Mouse (Mus musculus): Measurements from ENCODE around the gene Meaf6. TPM values are rescaled to one million over a fixed set of nuclear protein-coding genes. Genes with fewer than 3 reads are reported as not detected.
A peak's percentile ranks its signal among the peaks of the same experiment; 100 is the strongest.

The Meaf6 gene
- polyA plus RNA-seq (2014; fragmentation: Nextera tagmentation; extraction: Ambion mirVana), result 60.2 and 63.0 TPM in 2 replicates

DNA sequence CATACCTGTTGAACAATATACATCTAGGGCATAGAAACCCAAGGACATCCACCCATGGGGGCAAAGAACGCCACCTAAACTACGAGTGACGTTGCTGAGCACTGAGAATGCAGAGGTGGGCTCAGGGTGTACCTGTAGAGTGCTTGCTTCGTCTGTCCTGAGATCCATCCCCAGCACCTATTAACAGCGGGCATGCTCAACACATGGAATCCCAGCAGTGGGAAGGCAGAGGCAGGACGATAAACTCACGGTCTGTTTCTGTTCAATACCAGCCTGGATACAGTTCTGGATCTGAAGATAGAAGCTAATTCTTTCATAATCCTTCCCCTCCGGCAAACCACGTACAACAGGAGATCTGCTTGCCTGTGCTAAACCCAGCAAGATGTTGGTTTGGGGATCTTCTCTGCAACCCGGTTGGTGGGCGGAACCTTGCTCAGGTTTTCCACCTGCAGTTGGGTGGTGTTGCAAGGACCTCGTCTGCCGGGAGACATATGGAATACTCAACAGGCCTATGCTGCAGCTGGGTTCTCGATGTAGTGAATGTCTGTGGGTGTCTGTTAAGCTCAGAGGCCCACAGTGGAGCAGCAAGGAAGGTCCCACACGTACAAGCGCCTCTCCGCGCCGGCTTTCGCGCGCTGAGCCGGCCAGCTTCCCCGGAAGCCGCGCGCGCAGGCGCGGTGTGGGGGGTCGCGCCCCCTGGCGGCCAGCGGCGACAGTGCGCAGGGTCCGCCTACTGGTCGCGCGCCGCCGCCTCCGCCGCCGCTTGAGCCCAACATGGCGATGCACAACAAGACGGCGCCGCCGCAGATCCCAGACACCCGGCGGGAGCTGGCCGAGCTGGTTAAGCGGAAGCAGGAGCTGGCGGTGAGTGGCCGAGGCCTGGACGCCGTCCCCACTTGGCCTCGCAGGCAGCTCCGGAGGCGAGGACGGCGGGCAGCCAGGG, at the start of gene Meaf6:
Gene Meaf6 (plus strand): TSS at position 732 of the 943 bp plus-strand sequence.
- Histone ChIP-seq H3K36me3 (ENCODE audit: control insufficient read depth, insufficient read depth, low read length) (peaks cover 32% of the 10 kb centered on the region), H3K9me3 (ENCODE audit: control insufficient read depth, low read length) (no peaks in the 10 kb centered on the region), H3K27me3 (replicated peaks; ENCODE audit: control insufficient read depth, insufficient read depth, low read length) (no peaks in the 10 kb centered on the region), H3K4me3 (ENCODE audit: low read depth, low read length) (peak within 1 kb of the TSS; percentile 68), H3K4me2 (ENCODE audit: low read length) (peak within 1 kb of the TSS; percentile 84), H3K4me1 (replicated peaks; ENCODE audit: control insufficient read depth, insufficient read depth, low read length) (peaks cover 11% of the 10 kb centered on the region), H3K27ac (ENCODE audit: low read depth) (peak within 1 kb of the TSS; percentile 93), H3K9ac (ENCODE audit: low read length) (peak within 1 kb of the TSS; percentile 74)
- ATAC-seq (replicated peaks; ENCODE audit: low FRiP score, low TSS enrichment, low read depth) (peak; percentile 92), DNase-seq (ENCODE audit: low spot score) (peak; percentile 97)
- WGBS, result 2% methylated on average over 50 of the region's 63 CpGs

DNA sequence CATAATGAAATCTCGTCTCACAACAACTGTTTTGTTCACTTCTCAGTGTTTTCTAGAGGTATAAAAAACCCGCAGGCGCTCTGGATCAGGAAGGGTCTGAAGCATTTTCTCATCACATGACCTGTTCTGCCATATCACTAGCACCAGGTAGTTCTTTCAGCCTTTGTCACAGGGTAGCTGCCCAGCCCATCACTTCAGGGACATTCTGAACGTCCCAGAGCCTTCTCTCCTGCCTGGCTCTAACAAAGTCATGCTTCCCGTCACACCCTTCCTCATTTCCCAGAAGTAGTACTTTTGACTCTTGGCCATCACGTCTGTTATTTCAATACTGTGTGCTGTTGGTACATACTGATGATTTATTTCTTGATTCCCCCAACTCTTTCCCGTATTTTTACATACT, 40.5 kb upstream of the Meaf6 start:
- peaks cover 98% of the 10 kb centered on the region for H3K36me3 ChIP-seq (ENCODE audit: control insufficient read depth, insufficient read depth, low read length)
- 88% methylated on average over 7 of the region's 7 CpGs for WGBS

DNA sequence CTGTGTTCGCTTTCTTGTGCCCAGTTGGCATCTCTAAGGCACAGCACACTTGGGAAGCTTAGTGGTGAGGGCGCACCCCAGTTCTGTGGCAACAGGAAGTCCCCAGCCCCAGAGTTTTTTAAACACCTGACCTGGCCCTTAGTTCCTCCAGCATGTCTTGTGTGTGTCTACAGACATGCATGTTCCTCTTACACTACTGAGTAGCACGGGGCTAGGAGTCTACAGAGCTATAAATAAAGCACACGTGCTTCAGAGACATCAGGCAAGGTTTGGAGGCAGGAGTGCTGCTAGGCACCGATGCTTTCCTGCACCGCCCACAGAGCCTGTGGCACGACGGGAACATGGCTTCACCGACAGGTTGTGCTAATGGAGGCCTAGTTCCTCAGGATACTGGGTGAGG, 29.5 kb upstream of the Meaf6 start:
- Histone ChIP-seq H3K4me3 (ENCODE audit: low read depth, low read length) (no peak overlapping the region), H3K36me3 (ENCODE audit: control insufficient read depth, insufficient read depth, low read length) (peaks cover 62% of the 10 kb centered on the region), H3K4me1 (replicated peaks; ENCODE audit: control insufficient read depth, insufficient read depth, low read length) (no peaks in the 10 kb centered on the region), H3K9me3 (ENCODE audit: control insufficient read depth, low read length) (no peaks in the 10 kb centered on the region), H3K9ac (ENCODE audit: low read length) (no peak overlapping the region), H3K4me2 (ENCODE audit: low read length) (no peak overlapping the region), H3K27me3 (replicated peaks; ENCODE audit: control insufficient read depth, insufficient read depth, low read length) (no peaks in the 10 kb centered on the region), H3K27ac (ENCODE audit: low read depth) (no peak overlapping the region)
- DNase-seq (ENCODE audit: low spot score) (no peak), ATAC-seq (replicated peaks; ENCODE audit: low FRiP score, low TSS enrichment, low read depth) (no peak)
- WGBS, result 86% methylated on average over 9 of the region's 9 CpGs

More for the DNA sequence above, 40.5 kb upstream of the Meaf6 start:
- no peak for ATAC-seq (replicated peaks; ENCODE audit: low FRiP score, low TSS enrichment, low read depth)
- Histone ChIP-seq H3K9me3 (ENCODE audit: control insufficient read depth, low read length) (no peaks in the 10 kb centered on the region), H3K27ac (ENCODE audit: low read depth) (no peak overlapping the region), H3K27me3 (replicated peaks; ENCODE audit: control insufficient read depth, insufficient read depth, low read length) (no peaks in the 10 kb centered on the region), H3K4me1 (replicated peaks; ENCODE audit: control insufficient read depth, insufficient read depth, low read length) (no peaks in the 10 kb centered on the region), H3K9ac (ENCODE audit: low read length) (no peak overlapping the region), H3K4me2 (ENCODE audit: low read length) (no peak overlapping the region), H3K4me3 (ENCODE audit: low read depth, low read length) (no peak overlapping the region)
- DNase-seq (ENCODE audit: low spot score), result no peak

DNA sequence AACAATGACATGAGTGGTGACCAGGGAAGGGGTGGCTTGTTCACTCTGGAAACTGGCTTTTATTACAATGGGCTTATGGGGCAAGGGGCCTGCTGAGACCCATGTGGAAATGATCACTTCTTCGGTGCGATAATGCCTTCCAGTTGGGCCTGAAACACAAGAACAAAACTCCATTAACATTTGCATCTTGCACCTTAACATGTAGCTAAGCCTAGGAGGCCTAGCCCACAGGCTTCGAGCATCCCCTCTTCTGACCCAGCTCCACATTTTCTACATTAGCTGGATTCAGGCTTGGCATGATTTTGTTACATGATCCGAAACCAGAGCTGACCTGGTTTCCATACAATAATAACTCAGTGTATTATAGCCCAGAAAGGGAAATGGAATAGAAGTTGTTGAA, 28.5 kb upstream of the Meaf6 start:
- H3K9me3 ChIP-seq (ENCODE audit: control insufficient read depth, low read length), result no peaks in the 10 kb centered on the region
- no peak overlapping the region for H3K9ac ChIP-seq (ENCODE audit: low read length)
- no peaks in the 10 kb centered on the region for H3K4me1 ChIP-seq (replicated peaks; ENCODE audit: control insufficient read depth, insufficient read depth, low read length)
- ATAC-seq (replicated peaks; ENCODE audit: low FRiP score, low TSS enrichment, low read depth) (no peak), DNase-seq (ENCODE audit: low spot score) (no peak)
- H3K27ac ChIP-seq (ENCODE audit: low read depth), result no peak overlapping the region
- no peak overlapping the region for H3K4me2 ChIP-seq (ENCODE audit: low read length)
- no peaks in the 10 kb centered on the region for H3K27me3 ChIP-seq (replicated peaks; ENCODE audit: control insufficient read depth, insufficient read depth, low read length)
- H3K36me3 ChIP-seq (ENCODE audit: control insufficient read depth, insufficient read depth, low read length), result peaks cover 52% of the 10 kb centered on the region
- H3K4me3 ChIP-seq (ENCODE audit: low read depth, low read length), result no peak overlapping the region
- WGBS, result 92% methylated on average over 4 of the region's 4 CpGs

DNA sequence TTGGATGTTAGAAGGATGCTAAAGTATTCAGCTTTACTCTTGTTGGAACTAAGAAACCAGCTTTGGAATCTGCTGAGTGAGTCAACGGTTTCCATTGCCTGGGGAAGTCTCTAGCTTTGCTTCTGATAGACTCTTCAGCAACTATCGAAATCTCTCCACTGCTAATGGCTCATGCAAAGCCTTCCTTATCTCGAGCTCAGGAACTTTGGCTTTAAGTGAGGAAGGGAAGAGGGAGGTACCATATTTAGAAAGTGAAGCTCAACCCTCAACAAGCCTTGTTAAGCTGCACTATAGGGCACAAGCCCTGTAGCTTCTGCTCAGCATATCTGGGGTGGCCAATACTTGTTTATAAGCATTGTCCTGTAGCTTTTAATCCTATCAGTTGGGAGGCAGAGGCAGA, 27.7 kb upstream of the Meaf6 start:
- H3K27me3 ChIP-seq (replicated peaks; ENCODE audit: control insufficient read depth, insufficient read depth, low read length), result no peaks in the 10 kb centered on the region
- no peak for ATAC-seq (replicated peaks; ENCODE audit: low FRiP score, low TSS enrichment, low read depth)
- H3K36me3 ChIP-seq (ENCODE audit: control insufficient read depth, insufficient read depth, low read length), result peaks cover 44% of the 10 kb centered on the region
- H3K9ac ChIP-seq (ENCODE audit: low read length), result no peak overlapping the region
- H3K27ac ChIP-seq (ENCODE audit: low read depth), result no peak overlapping the region
- H3K4me3 ChIP-seq (ENCODE audit: low read depth, low read length), result no peak overlapping the region
- no peaks in the 10 kb centered on the region for H3K9me3 ChIP-seq (ENCODE audit: control insufficient read depth, low read length)
- 58% methylated on average over 3 of the region's 3 CpGs for WGBS
- no peak for DNase-seq (ENCODE audit: low spot score)
- no peaks in the 10 kb centered on the region for H3K4me1 ChIP-seq (replicated peaks; ENCODE audit: control insufficient read depth, insufficient read depth, low read length)
- H3K4me2 ChIP-seq (ENCODE audit: low read length), result no peak overlapping the region

DNA sequence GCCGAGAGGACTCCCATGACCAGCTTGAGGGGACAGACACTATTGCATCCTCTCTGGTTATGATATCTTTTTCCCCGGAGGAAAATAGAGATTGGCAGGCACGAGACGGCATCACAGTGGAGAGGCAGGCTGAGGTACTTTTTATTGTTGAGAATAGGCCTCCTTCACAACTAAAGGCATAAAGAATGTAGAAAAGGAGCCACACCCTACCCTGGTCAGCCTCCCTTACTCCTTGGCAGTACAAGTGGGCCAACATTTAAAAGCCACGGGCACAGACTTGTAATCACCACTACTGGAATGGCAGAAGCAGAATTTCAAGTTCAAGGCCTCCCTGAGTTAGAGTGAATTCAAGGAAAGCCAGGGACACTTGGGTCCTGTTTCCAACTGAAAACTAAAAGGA, 26.9 kb upstream of the Meaf6 start:
- no peak overlapping the region for H3K4me2 ChIP-seq (ENCODE audit: low read length)
- H3K36me3 ChIP-seq (ENCODE audit: control insufficient read depth, insufficient read depth, low read length), result peaks cover 37% of the 10 kb centered on the region
- no peaks in the 10 kb centered on the region for H3K4me1 ChIP-seq (replicated peaks; ENCODE audit: control insufficient read depth, insufficient read depth, low read length)
- WGBS, result 57% methylated on average over 5 of the region's 5 CpGs
- H3K27me3 ChIP-seq (replicated peaks; ENCODE audit: control insufficient read depth, insufficient read depth, low read length), result no peaks in the 10 kb centered on the region
- no peak overlapping the region for H3K27ac ChIP-seq (ENCODE audit: low read depth)
- no peak overlapping the region for H3K9ac ChIP-seq (ENCODE audit: low read length)
- H3K9me3 ChIP-seq (ENCODE audit: control insufficient read depth, low read length), result no peaks in the 10 kb centered on the region
- no peak overlapping the region for H3K4me3 ChIP-seq (ENCODE audit: low read depth, low read length)
- DNase-seq (ENCODE audit: low spot score), result no peak
- no peak for ATAC-seq (replicated peaks; ENCODE audit: low FRiP score, low TSS enrichment, low read depth)

DNA sequence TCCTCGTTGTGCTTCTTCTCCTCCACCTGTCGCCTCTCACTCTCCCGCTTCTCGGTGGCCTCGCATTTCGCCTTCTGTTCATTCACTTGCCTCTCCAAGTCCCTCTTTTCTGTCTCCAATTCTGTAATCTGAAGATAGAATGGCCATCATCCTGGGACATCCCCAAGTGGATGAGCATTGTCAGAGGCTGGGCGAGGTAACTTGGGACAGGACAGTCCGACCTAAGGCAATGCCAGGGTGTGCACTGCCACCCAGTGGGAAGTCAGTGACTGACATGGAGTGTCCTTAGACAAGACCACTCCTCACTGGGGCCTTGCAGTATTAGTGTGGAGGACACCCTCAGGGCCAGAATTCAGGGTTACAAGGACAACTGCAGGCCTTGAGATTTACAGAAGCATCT, 25.9 kb upstream of the Meaf6 start:
- peak overlapping the region; percentile 10; the same call in 1 of the 2 replicates for H3K4me3 ChIP-seq (ENCODE audit: low read depth, low read length)
- no peaks in the 10 kb centered on the region for H3K27me3 ChIP-seq (replicated peaks; ENCODE audit: control insufficient read depth, insufficient read depth, low read length)
- no peaks in the 10 kb centered on the region for H3K9me3 ChIP-seq (ENCODE audit: control insufficient read depth, low read length)
- no peak overlapping the region for H3K27ac ChIP-seq (ENCODE audit: low read depth)
- WGBS, result 4% methylated on average over 8 of the region's 8 CpGs
- H3K36me3 ChIP-seq (ENCODE audit: control insufficient read depth, insufficient read depth, low read length), result peaks cover 27% of the 10 kb centered on the region
- ATAC-seq (replicated peaks; ENCODE audit: low FRiP score, low TSS enrichment, low read depth) (peak; percentile 87), DNase-seq (ENCODE audit: low spot score) (peak; percentile 78)
- H3K4me2 ChIP-seq (ENCODE audit: low read length), result peak overlapping the region; percentile 46
- H3K9ac ChIP-seq (ENCODE audit: low read length), result no peak overlapping the region
- H3K4me1 ChIP-seq (replicated peaks; ENCODE audit: control insufficient read depth, insufficient read depth, low read length), result no peaks in the 10 kb centered on the region

DNA sequence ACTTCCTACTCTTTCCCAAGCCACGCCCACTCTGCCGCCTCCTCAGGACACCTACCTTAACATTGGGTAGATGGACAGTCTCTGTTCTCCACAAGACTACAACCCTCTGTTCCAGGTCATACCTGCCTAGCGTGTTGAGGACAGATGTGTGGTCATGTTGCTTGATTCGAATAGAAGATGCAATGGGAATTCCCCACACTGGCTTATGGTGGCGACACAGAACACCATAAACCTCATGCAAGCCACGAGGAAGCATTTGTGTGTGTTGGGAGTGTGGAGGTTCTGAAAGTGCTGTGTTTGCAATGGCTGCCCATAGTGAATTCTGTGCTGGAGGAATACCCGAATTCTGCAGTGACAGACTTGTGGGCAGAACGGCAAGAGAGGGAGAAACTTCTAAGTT, 21.1 kb upstream of the Meaf6 start:
- no peak for DNase-seq (ENCODE audit: low spot score)
- no peak overlapping the region for H3K9ac ChIP-seq (ENCODE audit: low read length)
- H3K9me3 ChIP-seq (ENCODE audit: control insufficient read depth, low read length), result no peaks in the 10 kb centered on the region
- no peaks in the 10 kb centered on the region for H3K27me3 ChIP-seq (replicated peaks; ENCODE audit: control insufficient read depth, insufficient read depth, low read length)
- no peak for ATAC-seq (replicated peaks; ENCODE audit: low FRiP score, low TSS enrichment, low read depth)
- H3K36me3 ChIP-seq (ENCODE audit: control insufficient read depth, insufficient read depth, low read length), result peaks cover 3% of the 10 kb centered on the region
- H3K4me1 ChIP-seq (replicated peaks; ENCODE audit: control insufficient read depth, insufficient read depth, low read length), result peaks cover 12% of the 10 kb centered on the region
- H3K27ac ChIP-seq (ENCODE audit: low read depth), result no peak overlapping the region
- no peak overlapping the region for H3K4me3 ChIP-seq (ENCODE audit: low read depth, low read length)
- 64% methylated on average over 8 of the region's 8 CpGs for WGBS
- no peak overlapping the region for H3K4me2 ChIP-seq (ENCODE audit: low read length)
